Comparison of ENCODE assay signal across 23 mouse cellular contexts in the genomic region with DNA sequence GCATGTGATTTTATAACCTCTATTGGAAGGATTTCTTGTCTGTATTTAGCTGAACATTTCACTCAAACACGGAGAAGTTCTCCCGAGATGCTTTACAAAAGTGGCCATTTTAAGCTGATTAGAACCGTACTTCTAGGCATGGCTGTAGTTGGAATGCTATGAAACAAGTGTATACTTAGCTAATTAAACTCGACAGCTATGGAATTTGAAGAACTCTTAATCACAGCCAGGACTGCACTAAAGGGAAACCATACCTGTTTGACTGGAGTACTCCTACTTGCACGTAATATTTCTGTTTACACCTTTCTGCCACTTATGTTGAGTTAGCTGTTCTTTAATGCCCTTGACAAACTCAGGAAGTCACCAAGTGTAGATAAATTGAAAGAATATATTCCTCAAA.
"Had no signal": no experiment of that assay in that cellular context is flagged by ENCODE, and none has a peak within 500 bp of the region (broad histone marks: within the 10 kb centered on the region; RNA-seq: fewer than 3 reads in every experiment).

No protein-coding gene starts in this region.

- H3K9me3 ChIP-seq: heart, embryonic 10.5 days; heart, embryonic 13.5 days; heart, embryonic 15.5 days; hindbrain, embryonic 13.5 days; hindbrain, embryonic 15.5 days; limb, embryonic 10.5 days; limb, embryonic 12.5 days had no signal

- H3K4me3 ChIP-seq: heart, embryonic 10.5 days; heart, embryonic 13.5 days; heart, embryonic 15.5 days; hindbrain, embryonic 13.5 days; hindbrain, embryonic 15.5 days; layer of hippocampus, adult 2 months; left cerebral cortex, adult 2 months; limb, embryonic 10.5 days; limb, embryonic 12.5 days had no signal

- H3K4me2 ChIP-seq: heart, embryonic 13.5 days; heart, embryonic 15.5 days; hindbrain, embryonic 13.5 days; hindbrain, embryonic 15.5 days; limb, embryonic 12.5 days; liver, embryonic 11.5 days had no signal

- H3K27me3 ChIP-seq: heart, embryonic 13.5 days; heart, embryonic 15.5 days; hindbrain, embryonic 13.5 days; hindbrain, embryonic 15.5 days; limb, embryonic 12.5 days had no signal

- H3K27ac ChIP-seq: heart, embryonic 10.5 days; heart, embryonic 15.5 days; hindbrain, embryonic 13.5 days; hindbrain, embryonic 15.5 days; hindbrain, postnatal 0 days; left cerebral cortex, adult 2 months; limb, embryonic 10.5 days; limb, embryonic 12.5 days had no signal

- H3K4me1 ChIP-seq: hindbrain, embryonic 13.5 days; hindbrain, embryonic 15.5 days had no signal

- H3K36me3 ChIP-seq: heart, embryonic 10.5 days; heart, embryonic 15.5 days; hindbrain, embryonic 13.5 days; hindbrain, embryonic 15.5 days; limb, embryonic 10.5 days had no signal

- H3K9ac ChIP-seq: heart, embryonic 13.5 days; heart, embryonic 15.5 days; hindbrain, embryonic 13.5 days; hindbrain, embryonic 15.5 days; limb, embryonic 12.5 days had no signal

- DNase-seq: gastrocnemius, postnatal 14 days; gastrocnemius, postnatal 36 days; heart, adult 18-20 months; heart, postnatal 14 days; heart, postnatal 36 days; kidney, adult 18-20 months; kidney, adult 8-10 months; kidney, postnatal 10 days; kidney, postnatal 25 days; kidney, postnatal 4 days; liver had no signal

- ATAC-seq: hindbrain, postnatal 0 days; intestine, embryonic 16.5 days had no signal
